Mouse (Mus musculus) spleen, adult 18-20 months (tissue): ENCODE results near the gene Igfbpl1.
A peak's percentile ranks its signal among the peaks of the same experiment; 100 is the strongest.

ENCODE experiments used
- DNase-seq, 2 experiments: peaks; one replicate each; pipeline ENCODE4 v3.0.0; 2022; ENCODE audit warnings: mixed read lengths in 2 of 2

Gene Igfbpl1

DNA sequence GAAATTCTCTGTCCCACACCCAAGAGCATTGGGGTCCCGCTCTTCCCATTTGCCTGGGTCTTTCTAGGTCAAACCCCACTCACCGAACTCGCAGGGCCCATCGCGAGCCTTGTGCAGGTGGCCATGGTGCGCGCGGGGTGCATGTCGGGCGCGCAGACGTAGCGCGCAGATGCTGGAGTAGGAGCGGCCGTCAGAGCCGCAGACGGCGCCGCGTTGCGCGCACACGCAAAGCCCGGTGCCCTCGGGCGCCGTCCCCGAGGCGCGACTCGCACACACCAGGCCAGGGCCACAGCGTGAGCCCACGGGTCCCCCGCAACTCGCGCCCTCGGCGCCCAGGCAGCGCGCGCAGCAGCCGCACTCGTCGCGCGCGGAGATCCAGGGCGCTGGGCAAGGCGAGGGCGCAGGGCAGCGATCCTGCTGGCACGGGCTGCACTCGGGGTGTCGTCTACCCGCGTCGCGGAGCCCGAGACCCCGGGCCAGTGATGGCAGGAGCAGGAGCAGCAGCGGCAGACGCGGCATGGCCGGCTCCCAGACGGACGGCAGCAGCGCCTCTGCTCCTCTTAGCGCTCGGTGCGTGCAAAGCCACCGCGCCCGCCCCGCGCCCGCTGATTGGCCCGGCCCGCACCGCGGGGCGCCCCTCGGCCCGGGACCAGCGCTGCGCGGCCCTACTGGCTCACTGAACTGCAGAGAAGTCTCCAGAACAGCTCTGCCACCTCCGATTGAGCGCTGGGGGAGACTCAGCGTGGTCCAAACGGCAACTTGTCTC lies at the start of gene Igfbpl1:
Gene Igfbpl1 (minus strand): TSS at position 649 of the 766 bp plus-strand sequence.
- no peak for DNase-seq

DNA sequence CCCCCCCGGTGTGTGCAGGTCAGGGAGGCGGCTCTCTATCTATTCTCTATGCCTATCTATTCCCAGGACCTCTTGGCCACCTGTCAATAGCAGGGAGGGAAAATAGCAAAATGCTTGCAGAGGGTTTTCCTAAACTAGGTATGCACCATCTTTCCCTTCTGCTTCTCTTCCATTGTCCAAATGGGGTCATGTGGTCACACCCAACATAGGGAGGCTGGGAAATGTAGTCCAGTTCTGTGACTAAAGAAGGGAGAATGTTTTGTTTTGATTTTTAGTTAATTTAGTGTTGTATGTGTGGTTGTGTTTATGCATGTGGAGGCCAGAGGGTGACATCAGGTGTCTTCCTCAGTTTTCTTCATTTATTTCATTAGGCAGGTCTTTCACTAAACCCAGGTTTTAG lies 45.4 kb upstream of the Igfbpl1 start:
- no peak for DNase-seq

DNA sequence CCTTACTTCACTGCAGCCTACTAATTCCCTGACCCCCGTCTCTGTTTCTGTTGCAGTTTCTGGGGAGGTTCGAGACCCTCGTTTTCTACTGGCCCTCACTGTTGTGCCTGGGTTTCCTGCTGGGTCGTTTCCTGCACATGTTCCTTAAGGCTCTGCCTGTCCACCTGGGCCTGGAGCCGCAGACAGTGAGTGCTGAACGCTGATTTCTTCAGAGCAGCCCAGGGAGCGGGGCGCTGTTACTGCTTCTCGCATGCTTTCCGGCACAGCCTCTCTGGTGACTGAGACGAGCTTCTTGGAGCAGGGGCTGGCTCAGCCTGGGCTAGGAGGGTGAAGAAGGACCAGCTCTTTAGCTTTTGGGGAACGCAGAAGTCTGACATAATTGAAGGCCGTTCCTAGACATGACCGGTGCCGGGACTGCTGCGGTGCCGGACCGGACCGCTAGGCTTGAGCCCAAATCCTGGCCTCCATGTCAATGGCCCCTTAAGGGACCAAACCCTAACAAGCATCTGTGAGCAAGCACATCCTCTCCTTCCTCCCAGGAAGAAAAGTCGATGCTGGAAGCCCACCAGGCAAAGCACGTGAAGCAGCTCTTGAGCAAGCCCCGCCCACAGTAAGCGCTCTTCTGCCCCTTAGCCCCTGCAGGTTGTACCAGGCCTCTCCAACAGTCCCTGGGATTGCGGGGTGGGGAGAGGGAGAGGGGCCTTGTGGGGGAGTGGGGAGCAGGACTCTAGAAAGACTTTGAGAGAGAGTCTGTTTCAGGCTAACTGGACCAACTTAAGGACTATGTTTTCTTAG lies 42.5 kb upstream of the Igfbpl1 start:
- DNase-seq, result no peak

DNA sequence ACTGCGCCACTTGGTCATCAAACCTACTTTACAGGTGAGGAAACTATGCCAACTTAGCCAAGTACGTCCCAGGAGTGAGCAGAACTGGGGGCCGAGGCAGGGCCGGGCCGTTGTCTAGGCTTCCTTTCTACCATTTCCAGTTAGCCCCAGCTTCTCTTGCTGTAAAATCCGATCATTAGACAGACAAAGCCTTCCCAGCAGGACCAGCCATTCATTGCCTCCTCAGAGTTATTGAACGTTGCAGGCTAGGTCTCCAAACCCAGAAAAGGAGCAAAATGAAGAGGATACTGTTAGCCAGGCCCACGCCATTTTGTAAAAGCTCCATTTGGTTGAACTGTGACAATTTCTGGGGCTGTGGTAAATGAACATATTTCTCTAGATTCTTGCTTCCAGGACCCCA lies 40.7 kb upstream of the Igfbpl1 start:
- no peak for DNase-seq

DNA sequence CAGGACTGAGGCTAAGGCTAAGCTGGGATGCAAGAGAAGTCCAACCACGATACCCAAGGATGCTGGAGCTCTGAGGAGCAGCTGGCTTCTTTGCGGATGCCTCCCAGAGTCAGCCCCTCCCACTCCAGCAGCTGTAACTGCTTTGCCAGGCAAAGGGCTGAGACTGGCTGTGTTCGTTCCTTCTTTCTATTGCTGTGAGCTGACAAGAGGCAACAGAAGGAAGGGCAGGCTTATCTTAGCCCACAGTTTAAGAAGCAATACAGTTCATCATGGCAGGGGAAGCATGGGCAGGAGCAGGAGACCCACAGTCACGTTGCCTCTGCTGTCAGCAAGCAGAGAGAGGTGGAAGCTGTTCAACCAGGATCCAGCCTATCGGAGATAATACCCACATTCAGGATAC lies 34.4 kb upstream of the Igfbpl1 start:
- DNase-seq, result no peak

DNA sequence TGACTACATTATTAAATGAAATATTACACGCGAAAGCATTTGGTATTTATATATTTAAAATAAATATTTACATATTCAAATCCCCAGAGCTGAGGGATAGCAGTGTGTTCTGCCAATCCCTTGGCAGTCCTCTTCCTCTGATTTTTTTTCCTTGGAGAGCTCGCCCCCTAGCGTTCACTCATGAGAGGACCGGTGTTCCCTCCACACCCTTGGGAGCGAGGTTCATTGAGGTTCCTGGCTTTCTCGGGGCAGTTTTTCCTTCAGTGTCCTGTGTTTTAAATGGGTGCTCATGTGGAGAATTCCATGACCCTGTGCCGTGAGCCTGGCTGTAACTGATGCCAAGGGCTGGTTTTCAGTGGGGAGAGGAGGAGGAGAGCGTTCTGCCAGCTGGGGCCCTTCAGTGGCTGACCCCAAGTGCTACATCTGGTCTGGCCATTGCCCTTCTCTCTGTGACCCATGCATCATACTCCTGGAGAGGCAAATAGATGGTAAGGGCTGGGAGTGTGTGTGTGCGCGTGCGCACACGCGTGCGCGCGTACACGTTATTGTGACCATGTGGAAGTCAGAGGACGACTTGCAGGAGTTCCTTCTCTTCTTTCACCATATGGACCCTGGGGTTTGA lies 29.2 kb upstream of the Igfbpl1 start:
- peak; percentile 16 to 52 for DNase-seq

DNA sequence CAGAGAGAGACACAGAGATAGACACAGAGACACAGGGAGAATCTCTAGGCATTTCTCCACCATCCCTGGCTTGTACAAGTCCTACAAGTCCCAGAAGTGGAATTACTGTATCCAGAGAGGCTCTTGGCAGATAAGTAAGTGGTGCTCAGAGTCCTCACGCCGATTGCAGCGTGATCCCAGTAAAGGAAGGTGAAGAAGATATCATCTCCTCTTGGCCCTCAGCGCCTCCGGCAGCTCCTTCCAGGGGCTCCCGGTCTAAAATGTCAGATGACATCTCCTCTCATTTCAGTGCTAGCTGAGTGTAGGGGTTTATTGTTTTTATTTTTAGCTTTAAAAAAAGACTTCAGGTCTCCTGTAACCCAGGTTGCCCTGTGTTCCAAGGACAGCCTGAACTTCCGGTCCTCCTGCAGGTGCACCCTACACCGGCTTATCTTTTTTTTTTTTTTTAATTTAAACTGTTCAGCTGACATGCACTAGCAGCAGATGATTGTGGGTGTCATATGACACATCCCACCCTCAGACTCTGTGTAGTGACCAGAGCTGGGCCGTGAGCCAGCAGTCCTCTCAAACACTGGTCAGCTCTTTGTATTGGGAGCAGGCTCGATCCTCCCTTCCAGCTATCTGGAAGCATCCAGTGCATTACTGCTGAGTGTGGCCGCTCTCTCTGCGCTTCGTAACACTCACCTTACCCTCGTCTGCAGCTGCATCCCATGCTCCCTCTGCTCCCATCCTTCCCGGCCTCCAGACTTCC lies 26.9 kb upstream of the Igfbpl1 start:
- no peak for DNase-seq

DNA sequence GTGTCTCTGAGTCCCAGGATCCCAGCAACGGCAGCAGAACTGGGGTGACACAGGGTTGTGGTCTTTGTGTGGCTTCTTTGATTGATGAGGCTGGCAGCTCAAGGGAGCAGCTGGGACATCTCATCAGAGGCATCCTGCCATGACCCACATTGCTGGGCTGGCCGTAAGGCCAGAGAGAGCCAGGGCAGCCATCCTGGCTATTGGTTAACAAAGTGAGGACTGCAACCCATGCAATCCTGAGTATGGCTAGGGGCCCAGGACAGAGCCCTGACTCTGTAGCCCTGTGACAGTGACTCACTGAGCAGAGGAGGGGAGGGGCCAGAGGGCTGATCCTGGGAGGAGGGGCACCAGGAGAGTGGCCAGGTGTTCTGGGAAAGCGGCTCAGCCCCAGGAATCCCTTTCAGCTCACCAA lies 24.9 kb upstream of the Igfbpl1 start:
- DNase-seq, result no peak

DNA sequence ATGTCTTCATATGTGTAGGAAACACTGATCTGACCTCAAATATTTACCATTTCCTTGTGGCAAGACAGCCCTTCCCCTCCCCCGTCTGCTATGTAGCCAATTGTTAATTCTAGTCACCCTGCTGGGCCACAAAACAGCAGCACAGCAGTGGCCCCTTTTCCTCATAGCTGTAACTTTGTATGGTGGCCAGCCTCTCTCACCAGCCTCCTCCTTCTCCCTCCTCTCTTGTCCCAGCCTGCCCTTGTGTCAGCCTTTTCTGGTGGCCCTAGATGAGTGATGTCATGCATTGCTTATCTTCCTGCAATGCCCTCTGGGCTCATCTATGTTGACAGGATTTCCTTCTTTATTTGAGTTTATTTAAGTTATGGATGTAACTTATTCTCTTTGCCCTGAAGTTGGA lies 22.7 kb upstream of the Igfbpl1 start:
- DNase-seq, result no peak

DNA sequence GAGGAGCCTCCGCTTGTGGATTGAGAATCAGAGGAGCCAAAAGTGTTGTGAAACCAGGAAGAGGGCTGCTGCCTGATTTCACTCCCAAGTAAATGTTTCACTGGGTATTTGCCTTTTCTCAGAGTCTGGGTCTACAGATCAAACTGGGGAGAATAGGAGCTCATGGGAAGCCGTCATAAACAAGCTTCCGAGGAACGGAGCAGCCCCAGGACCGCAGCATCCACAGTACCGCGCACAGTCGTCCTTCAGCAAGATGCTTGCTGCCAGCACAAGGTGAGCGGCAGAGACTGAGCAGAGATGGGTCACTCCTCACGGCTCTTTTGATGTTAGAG lies 22.1 kb upstream of the Igfbpl1 start:
- DNase-seq, result no peak

DNA sequence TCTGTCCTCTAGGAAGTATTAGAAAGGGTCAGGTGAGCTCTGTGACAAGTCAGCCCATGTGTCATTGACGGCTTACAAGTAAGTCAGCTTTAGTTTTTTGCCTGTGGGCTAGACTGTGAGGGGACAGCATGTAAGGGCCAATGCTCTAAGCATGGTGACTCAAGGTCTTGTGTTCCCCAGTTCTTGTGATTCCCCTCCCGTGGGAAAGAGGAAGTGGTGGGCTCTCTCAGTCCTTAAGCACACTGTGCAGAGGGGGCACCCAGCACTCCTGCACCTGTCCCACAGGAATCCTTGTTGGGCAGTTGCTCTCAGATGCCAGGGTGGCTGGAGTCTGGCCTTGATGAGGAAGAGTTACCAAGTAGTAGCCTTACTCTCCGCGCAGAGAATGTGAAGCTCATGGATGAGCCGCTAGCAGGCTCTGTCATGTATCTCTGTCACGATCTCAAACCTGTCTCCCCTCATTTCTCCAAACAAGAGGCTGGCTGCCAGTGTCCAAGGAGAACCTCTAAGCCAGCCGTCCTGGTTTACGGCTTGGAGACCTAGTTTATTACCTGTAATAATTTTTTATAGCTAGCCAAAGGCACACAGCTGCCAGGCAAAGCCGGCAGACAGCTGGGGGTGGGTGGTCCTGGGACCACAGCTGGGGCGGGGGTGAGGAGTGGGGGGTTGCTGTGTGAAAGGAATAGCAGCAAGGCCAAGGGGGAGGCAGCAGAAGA lies 21.5 kb upstream of the Igfbpl1 start, which contains the start of gene Stra6l:
Gene Stra6l (plus strand): TSS at position 556 of the 716 bp plus-strand sequence.
- DNase-seq, result no peak

DNA sequence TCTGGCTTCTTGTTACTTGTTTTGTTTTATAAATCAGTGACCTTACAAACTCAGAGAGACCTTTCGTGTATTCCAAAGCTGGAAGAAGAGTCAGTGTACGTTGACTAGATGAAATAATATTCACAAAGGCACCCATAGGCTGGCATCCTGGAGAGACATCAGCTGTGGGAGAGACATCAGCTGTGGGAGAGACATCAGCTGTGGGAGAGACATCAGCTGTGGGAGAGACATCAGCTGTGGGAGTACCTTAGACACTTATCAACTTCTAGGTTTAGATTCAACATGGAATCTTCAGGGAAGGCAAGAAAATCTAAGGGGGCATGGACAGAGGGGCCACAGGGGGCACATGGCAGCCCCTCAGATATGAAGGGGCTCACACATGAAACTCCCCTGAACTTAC lies 19.5 kb upstream of the Igfbpl1 start:
- DNase-seq, result no peak

DNA sequence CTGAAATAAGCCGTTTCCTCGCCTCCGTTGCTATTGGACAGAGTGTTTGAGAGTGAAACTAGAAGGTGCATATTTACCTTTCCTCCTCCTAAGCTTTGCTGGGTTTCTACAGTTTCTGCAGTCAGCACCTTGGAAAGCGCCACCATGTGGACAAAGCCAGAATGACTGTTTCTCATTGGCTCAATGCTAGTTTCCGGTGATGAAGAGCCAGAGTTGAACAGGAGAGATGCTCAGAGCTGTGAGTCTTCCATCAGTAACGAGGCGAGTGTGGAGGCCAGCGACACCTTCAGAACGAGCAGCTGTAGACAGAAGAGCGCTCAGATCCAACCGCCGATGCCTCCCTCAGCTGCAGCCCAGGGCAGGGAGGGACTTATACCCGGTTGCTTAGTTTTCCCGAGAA lies 17.6 kb upstream of the Igfbpl1 start:
- peak in 1 of 2 experiments; percentile 31 for DNase-seq

DNA sequence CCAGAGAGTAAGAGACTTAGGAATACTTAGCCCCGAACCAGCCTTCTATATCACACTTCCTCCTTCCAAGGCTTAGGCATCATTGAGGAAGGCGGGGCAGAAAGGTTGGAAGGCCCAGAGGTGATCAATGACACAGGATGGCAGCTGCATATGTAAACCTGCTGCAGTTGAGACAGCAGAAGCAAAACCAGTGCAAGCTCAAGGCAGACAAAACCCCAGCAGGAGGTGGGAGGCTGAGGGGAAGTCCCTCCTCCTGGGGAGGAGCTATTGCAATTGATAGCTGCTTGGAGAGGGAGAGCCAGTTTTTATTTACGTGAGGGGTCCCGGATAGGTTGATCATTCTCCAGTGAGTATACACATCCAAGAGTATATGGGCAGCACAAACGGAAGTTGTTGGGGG lies 6.7 kb upstream of the Igfbpl1 start:
- DNase-seq, result no peak

DNA sequence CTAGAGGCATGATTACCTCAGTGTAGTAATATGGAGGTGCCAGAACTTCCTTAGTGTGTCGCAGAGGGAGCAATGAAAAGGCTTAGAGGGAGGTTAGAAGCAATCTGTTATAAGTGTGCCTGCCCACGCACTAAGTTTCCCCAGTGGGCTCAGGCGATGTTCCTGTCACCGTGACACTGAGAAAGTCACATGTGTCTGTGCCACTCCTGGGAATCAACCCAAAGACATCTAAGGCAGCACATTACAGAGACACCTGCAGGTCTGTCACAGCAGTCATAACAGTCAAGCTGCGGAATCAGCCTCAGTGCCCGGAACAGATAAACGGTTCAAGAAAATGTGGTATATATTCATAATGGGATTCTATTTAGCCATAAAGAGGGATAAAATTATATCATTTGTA lies 5.3 kb upstream of the Igfbpl1 start:
- no peak for DNase-seq

DNA sequence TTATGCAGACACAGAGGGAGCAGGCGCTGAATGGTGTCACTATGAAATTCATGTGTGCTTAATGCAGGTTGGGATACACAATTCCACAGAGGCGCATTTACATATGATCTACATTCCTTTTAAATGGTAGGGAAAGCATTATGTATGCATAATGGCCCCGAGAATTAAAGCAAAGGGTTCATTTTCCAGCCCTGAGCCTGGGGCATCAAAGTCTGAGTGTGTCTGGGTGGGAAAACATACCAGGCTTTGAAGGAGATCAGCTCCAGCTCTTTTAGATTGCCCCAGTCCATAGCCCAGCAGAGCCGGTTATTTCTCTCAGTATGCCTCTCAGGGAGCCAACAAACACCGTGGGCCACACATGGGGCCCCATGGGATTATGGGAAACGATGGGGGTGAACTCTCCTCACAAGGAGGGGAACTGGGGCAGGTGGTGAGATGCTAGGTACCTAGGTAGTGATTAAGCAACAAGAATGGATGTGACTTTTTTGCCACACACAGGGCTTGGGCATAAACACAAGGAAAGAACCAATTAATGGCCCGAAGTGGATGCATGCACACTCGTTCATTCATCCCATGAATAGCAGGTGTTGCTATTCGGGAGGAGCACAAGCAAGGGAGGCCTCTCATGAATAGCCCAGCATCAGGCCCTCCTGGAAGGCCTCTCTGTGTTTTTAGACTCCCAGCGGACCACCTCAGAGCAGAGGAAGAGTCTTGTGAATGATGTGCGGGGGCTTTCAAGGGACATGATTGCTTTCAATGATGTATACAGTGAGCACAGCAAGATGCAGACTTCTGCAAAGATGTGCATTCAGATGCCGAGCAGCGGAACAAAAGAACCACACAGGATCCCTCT lies 3.4 kb upstream of the Igfbpl1 start:
- no peak for DNase-seq

DNA sequence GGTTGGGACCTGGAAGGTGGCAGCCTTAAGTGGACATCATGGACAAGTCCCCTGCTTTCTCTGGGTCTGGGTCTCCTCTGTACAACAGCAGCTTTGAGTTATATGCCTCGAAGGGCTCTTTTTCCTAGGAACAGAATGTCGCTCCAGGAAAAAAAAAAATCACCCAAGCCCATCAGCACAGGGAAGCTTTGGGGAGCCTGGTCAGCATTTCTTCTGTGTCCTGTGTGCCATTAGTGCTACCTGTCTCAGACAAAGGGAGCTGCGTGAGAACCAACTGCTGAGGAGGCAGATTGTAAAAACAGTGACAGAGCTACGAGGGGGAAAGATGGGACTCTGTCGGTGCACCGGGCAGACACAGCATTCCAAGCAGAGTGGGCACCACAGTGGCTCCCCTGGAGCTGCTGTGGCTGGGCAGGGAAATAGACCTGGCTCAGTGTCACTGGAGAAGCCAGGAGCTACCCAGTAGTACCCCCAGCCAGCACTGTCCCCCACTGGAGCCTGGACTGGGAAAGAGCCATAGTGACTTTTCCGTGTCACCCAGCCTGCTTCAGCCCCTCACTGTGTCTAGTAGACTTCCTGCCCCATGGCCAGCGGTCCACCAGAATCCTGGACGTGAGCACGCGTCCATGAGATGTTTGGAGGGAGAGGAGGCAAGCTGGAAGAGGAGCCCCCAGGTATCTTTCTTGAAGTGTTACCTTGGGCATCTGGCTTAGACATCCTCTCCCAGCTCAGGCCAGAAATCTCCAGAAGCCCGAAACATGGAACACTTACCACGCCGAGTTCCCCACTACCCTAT lies 1.8 kb downstream of the Igfbpl1 start:
- no peak for DNase-seq

DNA sequence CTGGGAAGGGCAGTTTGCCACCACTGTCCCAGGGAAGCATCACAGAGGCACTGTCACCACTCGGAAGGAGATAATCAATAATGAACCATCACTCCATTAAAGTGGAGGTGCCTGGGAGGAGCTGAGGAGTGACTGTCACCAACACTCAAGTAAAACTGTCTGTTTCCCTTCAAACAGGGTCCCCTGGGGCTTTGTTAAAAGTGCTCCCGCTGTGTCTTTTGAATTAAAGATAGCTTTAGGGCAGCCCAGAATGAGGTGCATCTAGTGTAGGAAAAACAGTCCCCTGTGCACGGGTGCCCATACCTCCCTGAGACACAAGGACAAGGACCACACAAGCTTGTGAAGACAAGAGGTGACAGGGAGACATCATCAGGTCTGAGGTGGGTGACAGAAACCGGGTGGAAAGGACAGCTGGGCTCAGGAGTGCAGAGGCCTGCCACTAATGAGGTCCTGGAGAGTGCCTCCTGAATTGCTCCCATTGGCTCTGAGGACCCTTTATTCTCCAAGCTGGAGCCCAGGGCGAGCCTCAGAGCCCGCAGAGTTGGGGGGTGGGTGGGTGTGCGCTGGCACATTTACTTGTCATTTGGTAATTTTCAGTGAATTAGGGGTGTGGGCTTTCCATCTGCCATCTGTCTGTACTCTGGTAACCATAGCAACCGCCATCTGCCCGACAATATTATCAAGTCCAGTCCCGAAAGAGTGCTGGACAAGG lies 2.5 kb downstream of the Igfbpl1 start:
- DNase-seq, result no peak

DNA sequence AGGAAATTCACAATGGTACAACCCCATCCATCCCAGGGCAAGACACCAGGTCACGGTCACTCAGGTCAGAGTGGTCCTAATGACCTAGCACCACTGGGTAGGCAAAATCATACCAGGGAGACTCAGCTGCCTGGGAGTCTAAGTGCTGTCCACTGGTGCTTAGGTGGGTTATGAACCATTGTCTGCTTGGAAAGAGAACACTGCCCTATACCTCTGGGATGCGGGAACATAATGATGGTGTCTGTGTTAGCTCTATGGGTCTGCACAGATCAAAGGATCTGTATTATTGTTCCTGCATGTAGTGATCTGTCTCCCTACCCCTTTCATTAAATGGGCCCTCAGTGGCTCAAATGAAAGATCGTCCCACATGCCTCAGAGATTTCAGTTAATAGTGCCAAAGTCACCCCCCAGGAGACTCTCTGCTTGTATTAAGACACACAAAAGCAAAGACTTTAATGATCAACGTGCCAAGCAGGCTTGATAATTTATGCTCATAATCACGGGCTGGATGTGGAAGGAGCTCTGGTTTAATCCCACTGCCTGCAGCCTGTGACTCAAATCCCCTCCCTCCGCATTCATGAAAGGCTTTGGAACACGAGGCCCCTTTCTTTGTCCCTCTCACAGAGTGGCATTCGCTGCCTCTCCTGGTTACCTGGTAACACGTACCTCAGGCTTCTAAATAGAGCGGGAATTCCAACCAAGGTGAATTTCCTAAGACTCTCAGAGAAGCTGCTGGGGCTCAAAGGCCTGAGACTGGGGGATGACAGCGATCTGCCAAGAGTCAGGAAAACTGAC lies 3.7 kb downstream of the Igfbpl1 start:
- DNase-seq, result no peak
